Mouse (Mus musculus) regulatory T cell (primary cell): ENCODE data around the gene Sort1.

Source experiments
- in situ Hi-C: fragments of 300-600 bp; cut with MboI, MseI; formaldehyde crosslinking; loops from one replicate; pipeline ENCODE4 v1.15.1; 2025; ENCODE audit warnings: high pct_unique_total_duplicates

Sort1 gene

DNA sequence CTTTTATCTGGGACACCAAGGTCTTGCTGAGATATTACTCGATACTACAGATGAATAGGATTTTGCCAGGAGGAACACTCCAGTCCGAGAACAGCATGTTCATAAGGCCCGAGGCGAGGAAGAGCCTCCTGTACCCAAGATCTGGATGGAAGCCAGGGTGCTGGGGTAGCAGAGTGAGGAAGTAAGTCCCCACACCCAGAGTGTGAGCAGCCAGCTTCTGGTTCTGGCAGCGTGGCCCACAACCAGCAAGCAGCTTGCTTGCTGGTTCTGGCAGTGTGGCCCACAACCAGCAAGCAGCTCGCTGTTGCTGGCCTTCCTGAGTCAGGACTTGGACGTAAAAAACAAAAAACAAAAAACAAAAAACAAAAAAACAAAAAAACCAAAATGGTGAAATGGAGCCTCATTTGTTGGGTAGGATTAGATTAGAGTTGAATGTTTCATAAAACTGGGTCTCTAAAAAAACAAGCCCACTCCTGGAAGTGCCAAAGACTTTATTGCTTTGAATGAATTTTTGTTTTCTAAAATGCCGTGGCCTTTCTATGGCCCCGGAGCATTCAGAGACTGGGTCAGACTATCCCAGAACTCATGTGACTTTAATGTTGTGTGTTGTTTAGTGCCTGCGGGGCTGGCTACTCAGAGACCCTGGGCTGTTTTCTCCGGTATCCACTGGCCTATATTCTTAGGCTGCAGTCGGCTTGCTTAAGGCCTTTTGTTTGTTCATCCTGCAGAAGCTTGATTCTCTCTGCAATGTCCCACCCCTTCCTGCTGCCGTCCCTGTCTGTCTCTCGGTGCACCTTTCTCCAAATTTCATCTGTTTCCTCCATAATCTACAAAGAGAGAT lies 11.7 kb downstream of the Sort1 start:
- in situ Hi-C loops: no loop called here

DNA sequence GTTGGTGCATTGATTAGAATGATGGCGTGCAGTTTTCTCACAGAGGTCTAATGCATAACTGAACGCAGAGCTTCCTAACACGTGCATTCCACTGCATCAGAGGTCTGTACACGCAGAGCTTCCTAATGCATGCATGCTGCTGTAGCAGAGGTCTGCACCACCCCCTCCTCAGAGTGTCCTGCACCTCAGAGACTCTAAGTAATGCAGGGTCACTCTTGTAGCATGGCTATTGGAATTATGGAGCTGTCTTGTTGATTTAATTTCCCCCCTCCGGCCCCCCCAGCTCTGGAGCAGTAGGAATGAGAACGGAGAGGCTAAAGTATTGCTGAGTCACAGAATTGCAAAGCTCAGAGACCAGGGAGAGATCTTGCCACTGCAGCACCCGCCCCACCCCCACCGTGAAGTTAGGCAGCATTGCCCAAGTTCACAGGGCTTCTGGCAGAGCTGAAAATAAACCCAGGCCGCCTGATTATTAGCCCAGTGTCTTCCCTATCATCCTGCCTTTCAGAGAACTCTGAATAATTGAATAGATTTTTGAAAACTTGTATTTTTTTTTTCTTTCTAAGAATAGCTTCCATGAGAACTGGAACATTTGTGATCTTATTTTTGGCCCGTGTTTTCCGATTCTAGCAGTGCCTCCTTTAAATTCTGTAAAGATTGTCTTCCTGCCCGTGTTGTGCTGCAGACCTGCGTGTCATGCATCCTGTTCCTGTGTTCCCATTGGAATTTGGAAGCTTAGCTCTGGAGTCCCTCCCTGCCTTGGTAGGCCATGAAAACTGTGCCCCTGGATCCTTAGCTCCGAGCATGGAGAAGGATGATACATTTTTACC lies 12.6 kb downstream of the Sort1 start:
- in situ Hi-C loops: no loop called here

DNA sequence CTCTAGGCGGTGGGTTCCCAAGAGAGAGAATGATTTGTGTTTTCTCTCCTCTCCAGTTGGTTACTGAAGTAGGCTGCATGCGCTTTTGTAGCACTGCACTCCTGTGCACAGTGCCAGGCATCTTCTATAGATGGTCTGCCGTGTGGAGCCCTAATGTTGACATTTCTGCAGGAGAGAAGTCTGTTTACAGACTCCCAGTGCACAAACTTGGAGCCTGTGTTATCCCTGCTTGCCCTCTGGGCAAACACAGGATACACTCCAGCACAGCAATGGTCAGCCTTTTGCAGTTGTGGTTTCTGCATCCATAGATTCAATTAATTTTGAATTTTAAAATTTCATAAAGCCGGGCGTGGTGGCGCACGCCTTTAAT lies 13.2 kb downstream of the Sort1 start:
- in situ Hi-C loops: no loop called here

DNA sequence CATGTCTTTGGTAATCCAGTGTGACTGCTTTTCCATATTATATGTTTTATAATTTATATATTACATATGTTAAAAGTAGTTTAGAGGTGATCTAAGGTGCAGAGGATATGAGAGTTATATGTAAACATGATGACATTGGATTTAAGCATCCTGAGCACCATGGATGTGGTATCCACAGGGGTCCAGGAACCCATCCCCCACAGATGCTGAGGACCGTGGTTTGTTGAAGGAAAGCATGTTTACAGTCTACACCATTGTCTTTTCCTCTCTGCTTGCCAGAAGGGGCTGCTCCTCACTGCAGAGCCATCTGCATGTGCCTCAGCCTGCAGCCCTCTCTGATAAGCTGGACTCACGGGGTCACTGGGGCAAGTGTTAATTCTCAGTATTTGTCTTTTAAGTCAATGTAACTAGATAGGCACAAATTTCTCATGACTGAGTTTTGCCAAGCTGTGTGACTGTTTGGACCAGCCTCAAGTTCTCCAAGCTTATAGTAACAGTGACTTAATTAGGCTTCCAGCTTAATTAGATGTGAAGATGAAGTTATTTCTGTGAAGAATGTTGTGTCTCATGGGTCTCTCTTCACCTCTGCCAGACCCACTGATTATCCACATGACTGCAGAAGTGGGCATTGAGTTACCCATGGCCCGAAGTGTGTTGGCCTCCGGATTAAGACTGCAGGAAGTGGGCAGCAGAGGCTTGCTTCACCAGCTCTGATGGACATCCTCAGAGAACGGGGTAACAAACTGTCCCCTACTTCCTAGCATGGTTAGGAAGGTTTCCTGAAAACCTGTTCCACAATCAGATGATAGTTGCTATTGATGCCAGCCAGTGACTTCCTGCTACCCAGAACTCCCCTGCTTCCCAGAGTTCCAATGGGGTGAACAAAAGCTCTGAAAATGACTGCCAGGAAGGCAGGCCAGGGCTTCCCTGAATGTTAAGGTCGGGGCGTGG lies 14.0 kb downstream of the Sort1 start:
- in situ Hi-C loops: no loop called here

DNA sequence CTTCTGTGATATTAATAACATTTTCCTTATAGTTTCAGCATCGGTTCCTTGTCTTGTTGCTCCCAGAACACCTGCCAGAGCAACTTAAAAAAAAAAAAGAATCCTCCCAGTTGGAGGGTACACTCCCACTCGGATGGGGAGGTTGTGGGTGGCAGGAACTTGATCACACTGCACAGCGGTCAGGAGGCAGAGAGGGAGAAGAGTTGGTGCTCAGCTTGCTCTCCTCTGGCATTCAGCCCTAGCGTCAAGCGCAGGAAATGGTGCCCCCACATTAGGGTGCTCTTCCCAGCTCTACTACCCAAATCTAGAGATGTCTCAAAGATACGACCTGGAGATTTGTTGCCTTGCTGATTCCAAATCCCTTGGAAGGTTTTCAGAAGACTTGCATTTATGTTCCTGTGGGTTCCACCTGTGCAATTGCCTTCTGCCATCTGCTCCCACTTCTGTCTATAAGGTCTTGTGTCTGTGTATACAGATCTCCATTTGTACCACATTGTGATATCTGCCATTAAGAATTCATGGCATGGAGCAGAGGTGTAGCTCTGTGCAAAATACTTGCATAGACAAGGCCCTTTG lies 16.7 kb downstream of the Sort1 start:
- in situ Hi-C loops: loop anchor here (5.0 kb wide), 1 partner anchor 318 kb away; no protein-coding TSS in a partner anchor

DNA sequence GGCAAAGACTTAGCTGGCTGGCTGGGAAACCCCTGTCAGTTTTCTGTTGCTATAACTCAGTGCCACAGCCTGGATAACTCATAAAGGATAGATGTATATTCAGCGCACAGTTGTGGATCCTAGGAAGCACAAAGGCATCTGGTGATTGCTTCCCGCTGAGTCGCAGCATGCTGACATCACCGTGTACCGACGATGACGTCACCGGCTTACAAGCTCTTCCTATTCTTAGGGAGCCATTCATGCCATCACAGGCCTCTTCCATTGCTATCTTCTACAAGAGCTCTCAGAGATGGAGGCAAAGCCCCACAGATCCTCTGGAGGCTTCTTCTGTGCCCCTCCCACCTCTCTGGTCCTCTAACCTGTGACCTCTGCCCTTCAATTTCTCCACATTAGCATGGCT lies 19.8 kb downstream of the Sort1 start:
- in situ Hi-C loops: loop anchor here (5.0 kb wide), 1 partner anchor 321 kb away; no protein-coding TSS in a partner anchor

DNA sequence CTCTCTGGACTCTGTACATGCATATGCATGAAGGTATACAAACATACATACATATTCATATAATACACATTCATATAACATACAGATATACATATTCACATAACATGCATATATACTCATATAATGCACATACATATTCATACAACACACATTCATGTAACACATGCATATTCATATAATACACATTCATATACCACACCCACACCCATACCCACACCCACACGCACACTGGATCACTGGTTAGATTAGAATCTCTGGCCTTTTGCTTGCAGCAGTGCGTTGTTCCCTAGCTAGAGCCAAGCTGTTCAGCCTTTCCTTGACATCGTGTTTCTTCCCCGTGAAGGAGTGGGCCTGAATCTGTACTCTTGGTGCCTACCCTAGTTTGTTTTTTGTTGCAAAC lies 20.9 kb downstream of the Sort1 start:
- in situ Hi-C loops: loop anchor here (5.0 kb wide), 1 partner anchor 322 kb away; no protein-coding TSS in a partner anchor

DNA sequence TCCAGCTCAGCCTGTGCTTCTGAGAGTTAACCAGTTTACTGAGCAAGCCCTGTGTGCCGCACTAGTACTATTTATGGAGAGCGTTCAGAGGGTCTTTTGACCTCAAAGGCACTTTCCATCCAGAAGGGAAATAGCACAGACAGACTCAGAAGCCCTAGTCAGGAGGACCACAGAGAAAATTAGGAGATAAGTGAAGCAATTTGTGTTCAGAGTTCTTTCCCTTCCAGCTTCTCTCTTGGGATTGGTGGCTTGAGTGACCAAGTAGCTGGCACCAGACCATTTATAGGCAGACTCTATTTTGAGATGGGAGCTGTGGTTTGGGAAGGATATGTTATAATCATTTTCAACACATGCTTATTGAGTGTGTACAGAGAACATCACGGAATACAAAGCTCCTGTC lies 22.5 kb downstream of the Sort1 start:
- in situ Hi-C loops: no loop called here

DNA sequence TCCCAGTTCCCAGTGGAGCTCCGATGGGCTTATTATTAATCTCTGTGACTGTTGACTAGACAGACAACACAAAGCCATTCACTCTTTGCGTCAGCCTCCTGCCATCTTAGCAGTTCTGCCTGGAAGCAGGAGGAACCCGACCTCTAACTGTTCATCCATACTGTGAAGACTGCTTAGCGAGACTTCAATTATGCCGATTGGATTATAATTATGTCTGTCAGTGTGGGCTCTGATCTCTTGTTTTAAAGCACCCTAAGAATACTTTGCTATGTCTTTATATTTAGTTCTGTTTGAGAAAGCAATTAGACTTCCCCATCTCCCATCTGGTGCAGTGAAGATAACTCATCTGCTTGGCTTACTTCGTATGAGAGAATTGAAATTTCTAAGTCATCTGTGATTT lies 23.6 kb downstream of the Sort1 start:
- in situ Hi-C loops: no loop called here

DNA sequence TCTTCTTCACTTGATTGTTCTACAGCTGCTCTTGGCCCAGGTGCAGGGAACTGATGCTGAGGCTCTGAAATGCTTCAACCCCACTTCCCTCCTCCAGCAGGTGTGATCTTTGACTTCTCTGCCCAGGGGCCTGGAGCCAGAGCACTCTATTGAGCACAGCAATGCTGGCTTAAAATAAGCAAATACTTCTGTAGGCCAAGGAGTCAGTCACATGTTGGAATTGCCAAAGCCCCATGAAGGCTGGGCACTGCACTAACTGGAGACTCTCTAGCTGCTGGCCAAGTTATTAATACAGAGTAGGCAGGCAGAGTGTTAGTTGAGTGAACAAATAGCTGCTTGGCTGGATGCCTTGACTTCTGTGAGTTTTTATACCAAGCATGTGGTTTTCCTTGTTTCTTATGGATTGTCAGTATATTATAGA lies 27.0 kb downstream of the Sort1 start:
- in situ Hi-C loops: no loop called here

DNA sequence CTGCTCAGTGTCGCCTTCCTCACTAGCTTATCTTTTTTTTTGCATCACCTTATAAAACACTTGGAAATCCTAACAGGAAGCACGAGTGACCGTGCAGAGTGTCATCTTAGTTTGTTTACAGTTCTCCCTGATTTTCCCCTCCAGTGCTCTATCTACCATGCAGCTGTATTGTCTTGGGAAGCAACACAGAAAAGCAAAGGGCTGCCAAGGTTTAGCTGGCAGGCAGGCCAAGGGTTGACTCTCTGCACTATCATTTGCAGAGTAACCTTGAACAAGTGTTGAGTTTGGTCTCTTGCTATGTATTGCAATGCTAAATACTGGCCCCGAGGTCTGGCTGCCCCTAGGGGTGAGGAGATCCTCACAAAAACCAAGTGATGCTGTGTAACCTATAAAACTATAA lies 27.8 kb downstream of the Sort1 start:
- in situ Hi-C loops: no loop called here

DNA sequence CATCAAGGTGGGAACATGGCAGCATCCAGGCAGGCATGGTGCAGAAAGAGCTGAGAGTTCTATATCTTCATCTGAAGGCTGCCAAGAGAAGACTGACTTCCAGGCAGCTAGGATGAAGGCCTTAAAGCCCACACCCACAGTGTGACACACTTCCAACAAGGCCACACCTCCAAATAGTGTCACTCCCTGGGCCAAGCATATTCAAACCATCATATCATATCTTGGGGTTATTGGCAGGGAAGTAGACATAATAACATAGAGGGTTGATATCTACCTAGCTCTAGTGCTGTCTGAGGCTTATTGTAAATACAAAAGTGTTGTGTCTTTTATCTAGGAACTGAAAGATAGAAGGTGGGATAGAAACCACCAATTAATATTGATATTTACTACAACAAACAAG lies 28.5 kb downstream of the Sort1 start:
- in situ Hi-C loops: no loop called here

DNA sequence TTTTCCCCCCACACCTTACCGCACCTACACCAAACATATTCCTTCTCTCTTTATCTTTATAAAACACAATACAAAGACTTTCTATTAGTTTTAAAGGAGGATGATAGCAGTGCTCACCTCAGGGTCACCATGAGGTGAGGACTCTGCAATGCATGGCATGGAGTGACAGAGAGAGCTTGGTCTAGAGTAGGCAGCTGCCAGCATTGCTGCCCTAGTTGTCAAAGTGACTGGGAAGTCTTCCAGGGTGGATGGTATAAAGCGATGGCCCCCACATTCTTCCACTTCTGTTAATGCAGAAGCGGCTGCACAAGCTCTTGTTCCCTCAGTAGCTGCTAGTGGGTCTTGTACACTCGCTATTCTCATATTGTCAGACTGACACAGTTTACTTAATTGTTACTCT lies 29.3 kb downstream of the Sort1 start:
- in situ Hi-C loops: no loop called here

DNA sequence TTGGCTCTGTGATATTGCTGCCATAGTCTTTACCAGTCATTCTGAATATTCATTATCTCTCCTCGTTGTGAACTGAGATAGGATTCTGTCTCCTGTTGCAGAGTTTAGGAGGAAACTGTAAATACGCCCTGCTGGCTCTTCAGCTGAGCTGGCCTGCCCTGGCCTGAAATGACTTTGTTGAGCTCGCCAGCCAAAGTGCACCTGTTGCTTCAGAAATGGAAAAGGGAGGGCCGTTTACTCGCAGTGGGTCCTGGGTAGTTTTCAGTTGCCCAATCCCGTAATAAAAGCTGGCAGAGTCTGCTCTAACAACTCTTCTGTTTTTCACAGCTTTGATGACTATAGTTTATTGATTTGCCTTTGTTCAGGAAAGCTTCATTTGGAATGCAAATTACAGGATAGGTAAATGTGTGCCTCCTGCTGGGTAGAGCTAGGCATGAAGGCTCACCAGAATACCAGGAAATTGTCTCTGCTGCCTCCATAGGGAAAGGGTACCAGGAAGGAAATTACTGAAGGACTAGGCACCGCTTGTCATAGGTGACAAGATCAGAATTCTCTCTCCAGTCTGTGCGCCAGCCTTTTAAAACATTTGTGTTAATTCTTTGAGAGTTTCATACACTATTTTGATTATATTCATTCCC lies 30.3 kb downstream of the Sort1 start:
- in situ Hi-C loops: no loop called here

DNA sequence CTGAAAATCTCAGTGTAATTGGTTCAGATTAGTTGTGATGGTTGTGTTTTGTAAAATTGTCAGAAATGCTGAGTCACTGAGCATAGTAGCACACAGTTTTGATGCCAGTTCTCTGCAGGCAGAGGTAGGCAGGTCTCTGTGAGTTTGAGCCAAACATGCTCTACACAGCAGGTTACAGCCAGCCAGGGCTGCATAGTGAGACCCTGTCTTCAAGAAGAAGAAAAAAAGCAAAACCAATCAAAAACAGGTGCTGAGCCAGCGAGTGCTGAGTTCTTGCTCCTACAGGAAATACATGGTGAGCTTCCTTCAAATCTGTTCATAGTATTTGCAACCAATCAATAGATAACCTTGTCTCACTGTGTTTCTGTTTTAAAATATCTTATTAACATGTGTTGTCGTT lies 34.6 kb downstream of the Sort1 start:
- in situ Hi-C loops: no loop called here

DNA sequence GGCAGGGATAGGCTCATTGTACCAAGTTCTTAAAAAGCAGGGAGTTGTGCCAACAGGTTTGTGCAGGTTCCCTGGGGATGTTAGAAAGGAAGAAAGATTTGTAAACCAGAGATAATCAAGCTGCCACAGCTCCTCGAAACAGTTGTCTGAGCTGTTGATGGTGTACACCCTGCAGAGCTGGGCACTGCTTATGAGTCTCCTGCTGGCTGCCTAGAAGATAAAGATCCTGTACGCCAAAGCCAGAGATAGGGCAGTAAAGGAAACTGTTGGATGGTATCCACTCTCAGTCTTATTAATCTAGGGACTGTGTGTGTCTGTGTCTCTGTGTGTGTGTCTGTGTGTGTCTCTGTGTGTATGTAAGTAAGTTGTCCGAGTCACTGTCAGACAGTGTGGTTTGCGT lies 37.8 kb downstream of the Sort1 start:
- in situ Hi-C loops: no loop called here

DNA sequence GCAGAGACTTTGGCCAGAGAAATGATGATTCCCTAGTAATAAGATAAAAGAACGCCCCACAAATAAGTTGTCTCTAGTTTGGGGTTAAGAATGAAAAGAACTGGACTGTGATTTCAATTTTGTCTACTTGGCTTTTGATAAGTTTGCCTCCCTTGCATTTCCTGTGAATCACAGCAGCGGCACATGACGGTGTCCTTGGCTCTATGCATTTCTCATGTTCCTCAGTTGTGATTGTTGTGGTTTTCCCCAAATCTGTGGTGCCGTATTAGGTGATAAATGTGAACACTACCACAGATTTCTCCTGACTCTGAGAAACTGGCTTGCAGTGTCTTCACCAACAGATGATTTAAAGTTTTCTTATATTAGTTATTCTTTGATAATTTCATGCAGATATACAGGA lies 38.3 kb downstream of the Sort1 start:
- in situ Hi-C loops: no loop called here

DNA sequence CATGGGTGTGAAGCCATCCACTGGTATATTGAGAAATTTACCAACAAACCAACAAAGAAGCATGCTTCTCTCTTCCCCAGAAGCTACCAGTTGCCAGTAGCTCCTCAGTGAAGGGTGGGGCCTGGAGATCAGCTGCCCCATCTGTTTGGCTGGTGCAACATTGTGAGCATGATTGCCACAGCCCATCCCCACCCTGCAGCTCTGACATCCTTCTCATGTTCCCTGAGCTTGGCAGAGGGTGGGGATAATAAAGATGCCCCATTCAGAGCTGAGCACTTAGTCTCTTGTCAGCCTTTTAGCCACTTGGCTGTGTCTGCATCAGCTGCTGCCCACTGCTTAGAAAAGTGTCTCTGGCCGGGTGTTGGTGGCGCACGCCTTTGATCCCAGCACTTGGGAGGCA lies 39.1 kb downstream of the Sort1 start:
- in situ Hi-C loops: no loop called here

DNA sequence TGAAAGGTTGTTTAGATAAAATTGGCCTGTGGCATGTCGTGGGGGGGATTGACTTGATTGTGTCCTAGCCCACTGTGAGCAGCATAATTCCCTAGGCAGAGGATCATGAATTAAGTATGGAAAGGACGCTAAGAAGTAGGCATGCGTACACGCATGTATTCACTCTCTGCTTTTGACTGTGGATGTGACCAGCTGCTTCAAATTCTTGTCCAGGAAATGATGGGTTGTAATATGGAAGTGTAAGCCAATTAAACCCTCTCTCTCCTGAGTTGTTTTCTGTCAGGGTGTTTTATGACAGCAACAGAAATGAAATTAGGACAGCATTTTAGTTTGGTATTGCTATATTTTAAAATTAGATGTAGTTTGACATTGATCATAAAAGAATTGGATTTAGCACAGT lies 41.0 kb downstream of the Sort1 start:
- in situ Hi-C loops: no loop called here

DNA sequence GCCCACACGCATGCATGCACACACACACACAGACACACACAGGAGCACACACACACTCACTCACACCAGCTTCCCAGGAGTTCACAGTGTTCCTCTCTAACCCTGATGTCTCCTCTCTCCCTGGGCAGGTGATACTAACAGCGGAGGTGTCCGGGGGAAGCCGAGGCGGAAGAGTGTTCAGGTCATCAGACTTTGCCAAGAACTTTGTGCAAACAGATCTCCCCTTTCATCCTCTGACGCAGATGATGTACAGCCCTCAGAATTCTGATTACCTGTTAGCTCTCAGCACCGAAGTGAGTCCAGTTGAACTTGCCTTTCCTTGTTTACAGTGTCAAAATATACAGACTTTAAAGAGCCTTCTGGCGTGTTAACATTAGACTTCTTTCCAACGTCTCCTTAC lies 41.6 kb downstream of the Sort1 start:
- in situ Hi-C loops: no loop called here

DNA sequence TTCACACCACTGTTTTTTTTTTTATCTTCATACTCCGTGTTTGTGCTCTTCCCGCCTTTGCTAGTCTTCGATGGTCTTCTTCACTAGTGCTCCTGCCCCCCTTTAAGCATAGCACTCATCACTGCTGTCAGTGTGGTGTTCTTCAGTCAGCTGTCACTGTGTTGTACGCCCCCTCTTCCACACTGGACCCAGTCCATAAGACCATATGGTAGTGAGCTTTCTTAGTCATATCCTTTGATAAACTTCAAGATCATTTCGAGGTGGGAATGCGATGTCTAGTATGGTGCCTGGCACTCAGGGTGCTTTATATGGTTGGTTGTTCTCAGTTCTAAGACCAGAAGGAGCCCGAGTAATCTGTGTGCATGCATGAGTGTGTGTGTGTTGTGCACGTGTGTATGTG lies 43.4 kb downstream of the Sort1 start:
- in situ Hi-C loops: no loop called here
